Mouse (Mus musculus) ovary, postnatal 10 days (tissue): ENCODE measurements at regions not wholly inside any gene's neighbourhood (a gene's known extent, or its start where the extent isn't known, plus 50 kb on each side); places are given as distances from the start of the nearest gene placed in this dataset.

Experiments
- DNase-seq: peaks from one replicate; pipeline ENCODE4 v3.0.0; 2022; ENCODE audit warnings: low spot score

DNA sequence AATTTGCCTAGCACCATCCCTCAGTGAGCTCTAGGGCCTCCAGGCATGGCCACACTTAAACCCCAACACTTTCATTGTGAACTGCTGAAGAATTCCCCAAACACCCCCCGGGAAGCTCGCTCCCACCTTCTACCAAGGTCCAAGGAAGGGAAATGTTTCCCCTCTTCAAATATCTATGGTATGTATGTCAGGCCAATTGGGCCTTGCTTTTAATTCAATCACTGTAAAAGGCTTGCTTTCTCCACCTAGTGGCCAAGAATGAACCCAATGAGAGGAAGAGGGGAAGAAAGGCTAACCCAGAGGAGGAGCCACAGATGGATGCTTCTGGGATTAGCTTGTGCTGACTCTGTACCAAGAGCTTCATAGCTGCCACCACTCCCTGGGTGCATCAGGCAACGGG lies 336.3 kb upstream of the Tgfbr2 start:
- no peak for DNase-seq

- DNase-seq = no peak
Observed at GRCm38 (mm10) chr9:116507756-116508155, 332.6 kb upstream of the Tgfbr2 start.

DNA sequence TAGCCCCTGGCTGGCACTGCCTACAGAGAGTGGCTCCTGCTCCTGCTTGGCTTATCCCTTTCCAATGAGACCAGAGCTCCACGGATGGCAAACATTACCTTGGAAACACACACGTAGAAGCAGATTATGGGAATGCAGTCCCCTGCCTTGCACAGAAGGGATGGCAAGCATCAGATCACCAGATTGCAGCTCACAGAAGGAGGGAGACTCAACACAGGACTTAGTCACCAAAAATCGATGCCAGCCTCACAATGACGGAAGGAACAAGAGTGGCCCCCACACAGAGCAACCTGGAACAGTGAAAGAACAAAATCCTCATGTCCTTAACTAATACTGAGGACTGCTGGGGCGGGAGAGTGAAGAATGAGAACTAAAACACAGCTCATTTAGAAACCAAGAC lies 327.7 kb upstream of the Tgfbr2 start:
- DNase-seq = no peak

DNA sequence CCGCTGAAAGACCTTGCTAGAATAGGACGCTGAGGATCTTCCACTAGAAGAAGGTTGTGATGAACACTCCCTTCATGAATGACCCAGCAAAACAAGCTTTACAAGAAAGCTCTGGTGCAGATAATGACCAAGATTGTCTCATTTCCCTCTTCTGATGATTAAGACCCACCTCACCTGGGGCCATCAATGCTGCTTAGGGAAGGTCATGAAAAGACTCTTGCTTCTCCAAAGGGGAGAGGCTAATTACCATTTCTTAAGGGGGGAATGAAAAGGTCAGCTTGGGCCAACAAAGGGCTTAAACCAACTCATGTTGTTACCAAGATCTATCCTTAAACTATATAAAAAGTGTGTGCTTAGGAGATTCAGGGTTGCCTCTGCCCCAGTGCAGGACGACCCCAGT lies 325.8 kb upstream of the Tgfbr2 start:
- no peak for DNase-seq

DNA sequence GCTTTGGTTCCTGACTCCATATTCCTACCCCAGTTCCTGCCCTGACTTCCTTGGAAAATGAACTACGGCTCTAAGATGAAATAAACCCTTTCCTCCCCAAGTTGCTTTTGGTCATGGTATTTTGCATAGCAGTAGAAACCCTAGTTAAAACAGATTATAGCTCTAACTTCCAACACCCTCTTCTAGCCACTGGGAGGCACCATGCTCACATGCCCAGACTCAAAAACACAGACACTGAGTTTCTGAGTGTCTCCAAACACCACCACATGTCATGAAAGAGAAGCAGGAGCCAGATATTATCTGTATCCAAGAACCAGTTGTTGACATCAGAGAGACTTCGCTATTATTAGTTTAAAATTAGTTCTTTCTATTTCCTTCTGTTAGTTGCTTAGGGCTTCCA lies 316.1 kb upstream of the Tgfbr2 start:
- DNase-seq = no peak

- no peak for DNase-seq
Observed at GRCm38 (mm10) chr9:116489787-116490186, 314.6 kb upstream of the Tgfbr2 start.

- no peak for DNase-seq
Observed at GRCm38 (mm10) chr9:116489273-116489672, 314.1 kb upstream of the Tgfbr2 start.

DNA sequence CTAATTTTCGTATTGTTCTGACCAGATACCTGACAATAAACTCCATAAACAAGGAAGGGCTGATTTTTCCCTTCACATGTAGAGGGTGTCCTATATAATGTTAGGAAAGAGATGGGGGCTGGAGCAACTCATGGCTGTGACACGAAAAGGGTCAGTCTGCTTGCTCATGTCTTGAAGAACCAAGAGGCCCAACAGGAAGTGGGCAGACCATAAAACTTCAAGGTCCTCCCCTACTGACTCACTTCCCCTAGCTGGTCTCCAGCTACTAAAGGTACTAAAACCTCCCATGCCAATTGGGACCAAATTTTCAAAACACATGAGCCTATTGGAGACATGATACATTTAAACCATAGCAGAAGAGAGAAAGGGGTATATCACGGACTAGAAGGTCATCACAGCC lies 302.1 kb upstream of the Tgfbr2 start:
- no peak for DNase-seq

DNA sequence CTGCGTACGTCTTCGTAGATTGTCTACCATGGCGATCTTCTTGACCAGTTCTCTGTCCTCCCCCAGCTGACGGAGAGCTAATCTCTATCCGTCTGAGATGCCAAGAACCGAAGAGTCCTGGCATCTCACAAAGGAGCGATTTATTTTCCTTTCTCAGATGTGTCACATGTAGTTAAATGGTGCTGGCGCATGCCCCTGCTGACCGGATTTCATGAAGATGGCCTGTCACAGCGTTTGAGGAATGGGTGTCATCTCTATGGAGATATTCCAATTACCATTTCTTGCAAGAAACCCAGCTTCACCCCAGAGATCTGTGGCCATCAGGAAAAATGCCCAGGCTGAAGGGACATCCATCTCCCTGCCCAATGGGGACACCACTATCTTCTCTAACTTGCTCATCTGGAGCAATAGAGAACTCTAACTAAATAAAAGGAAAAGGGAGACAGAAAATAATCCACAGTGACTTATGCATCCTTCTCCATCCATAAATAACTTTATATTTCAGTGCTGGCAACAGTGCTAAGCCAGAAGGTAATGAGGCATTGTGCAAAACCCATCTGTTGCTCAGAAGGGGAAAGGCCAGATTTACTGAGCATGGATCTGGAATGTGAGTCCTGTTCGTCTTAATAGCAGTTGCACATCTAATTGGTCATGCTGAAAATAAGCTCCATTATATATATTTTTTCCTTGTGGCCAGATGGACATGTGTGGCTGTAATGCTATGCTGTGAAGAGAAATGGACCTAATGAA lies 300.2 kb upstream of the Tgfbr2 start:
- DNase-seq = no peak

- no peak for DNase-seq
Observed at GRCm38 (mm10) chr9:116472855-116473254, 297.7 kb upstream of the Tgfbr2 start.

- DNase-seq = no peak
Observed at GRCm38 (mm10) chr9:116468569-116469250, 293.6 kb upstream of the Tgfbr2 start.

DNA sequence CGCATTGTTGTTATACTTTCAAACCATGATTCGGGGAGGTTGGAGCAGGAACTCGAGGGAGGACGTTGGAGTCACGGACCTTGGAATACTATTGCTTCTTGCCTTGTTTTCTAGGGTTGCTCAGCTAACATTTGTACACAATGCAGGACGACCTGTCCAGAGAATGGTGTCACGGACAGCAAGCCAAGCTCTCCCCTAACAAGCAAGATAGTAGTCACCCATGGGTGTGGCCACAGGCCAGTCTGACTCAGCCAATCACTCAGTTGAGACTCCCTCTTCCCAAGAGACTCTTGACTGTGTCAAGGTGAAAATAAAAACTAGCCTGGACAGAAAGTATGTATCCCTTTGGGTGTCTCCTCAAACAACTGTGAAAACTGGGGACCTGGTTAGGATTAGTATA lies 291.2 kb upstream of the Tgfbr2 start:
- no peak for DNase-seq

DNA sequence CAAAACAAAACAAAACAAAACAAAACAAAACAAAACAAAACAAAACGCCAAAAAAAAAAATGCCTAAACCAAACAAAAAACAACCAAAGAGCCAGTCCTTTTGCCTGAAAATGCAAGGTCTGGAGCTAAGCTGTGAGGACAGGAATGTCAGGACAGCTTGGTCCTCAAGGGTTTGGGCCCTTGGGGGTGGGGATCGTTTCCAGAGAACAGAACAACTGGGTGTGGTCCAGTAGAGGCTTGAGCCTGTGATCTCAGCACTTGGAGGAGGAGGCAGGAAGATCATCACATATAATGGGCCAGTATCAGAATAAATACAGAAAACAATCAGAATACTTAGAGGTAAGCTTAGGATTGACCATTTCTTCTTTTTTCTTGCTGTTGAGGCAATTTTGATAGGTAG lies 289.5 kb upstream of the Tgfbr2 start:
- no peak for DNase-seq

- no peak for DNase-seq
Observed at GRCm38 (mm10) chr9:116462232-116462631, 287.1 kb upstream of the Tgfbr2 start.

DNA sequence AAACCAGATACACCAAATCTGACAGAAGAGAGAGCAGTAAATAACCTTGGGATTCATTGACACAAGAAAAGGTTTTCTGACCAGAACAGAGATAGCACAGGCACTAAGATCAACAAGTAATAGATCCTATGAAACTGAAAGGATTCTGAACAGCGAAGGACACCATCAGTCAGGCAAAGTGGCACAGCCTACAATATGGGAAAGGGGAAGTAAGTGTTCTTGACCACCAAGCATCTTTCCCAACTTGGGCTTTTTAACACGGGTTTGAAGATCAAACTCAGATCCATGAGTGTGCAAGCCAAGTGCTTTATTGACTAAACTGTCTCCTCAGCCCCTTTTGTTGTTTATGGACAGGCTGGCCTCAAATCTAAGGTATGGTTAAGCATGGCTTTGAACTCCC lies 284.9 kb upstream of the Tgfbr2 start:
- no peak for DNase-seq

DNA sequence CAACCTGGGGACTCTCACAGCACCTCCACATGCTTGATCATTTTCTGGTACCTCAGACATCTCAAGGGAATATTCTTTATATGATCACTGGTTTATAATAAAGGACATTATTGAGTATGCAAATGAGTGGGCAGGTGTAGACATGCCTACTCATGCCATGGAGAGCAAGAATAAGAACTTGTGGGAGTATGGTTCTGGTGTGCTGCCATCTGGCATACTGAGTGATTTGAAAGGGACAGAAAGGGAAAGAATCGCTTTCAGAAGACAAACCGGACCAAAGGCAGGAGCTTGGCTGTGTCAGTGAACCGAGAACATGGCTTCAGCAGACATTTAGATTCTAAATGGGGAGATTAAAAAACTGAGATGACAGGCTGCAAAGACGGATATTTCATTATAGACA lies 276.9 kb upstream of the Tgfbr2 start:
- no peak for DNase-seq

GRCm38 (mm10) chr9:116450829-116451228 lies 275.7 kb upstream of the Tgfbr2 start:
- DNase-seq = no peak

DNA sequence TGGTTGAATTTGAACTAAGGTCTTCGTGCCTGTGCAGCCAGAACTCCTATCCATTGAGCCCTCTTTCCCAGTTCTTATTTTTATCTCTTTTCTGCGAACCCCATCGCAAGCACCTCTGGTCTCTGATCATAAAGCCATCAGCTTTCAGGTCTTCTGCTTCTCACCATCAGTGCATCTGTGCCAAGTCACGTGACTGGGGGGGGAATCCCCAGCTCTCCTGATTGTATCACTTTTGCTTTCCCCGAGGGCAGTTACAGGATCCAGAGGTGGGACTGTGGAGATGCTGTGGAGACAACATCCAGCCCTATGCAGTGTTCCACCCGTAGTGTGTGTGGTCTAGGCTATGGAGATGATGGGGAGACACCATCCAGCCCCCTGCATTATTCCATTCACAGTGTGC lies 272.6 kb upstream of the Tgfbr2 start:
- DNase-seq = no peak

GRCm38 (mm10) chr9:116438580-116438979 lies 263.4 kb upstream of the Tgfbr2 start:
- no peak for DNase-seq

DNA sequence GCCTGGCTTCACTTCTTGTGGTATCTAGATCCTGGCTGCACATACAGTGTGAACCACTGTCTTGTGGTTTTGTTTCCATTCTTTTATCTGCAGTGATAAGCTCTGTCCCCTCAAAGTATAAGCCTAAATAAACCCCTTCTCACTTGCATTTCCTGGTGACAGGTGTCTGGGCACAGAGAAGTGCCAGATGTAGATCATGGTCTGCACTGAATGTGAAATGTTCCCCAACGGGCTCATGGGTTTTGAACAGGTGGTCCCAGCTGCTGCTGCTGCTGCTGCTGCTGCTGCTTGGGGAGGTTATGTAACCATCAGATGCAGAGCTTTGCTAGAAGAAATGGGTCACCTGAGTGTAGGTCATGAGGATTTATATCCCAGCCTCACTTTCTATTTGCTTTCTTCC lies 259.3 kb upstream of the Tgfbr2 start:
- DNase-seq = no peak

DNA sequence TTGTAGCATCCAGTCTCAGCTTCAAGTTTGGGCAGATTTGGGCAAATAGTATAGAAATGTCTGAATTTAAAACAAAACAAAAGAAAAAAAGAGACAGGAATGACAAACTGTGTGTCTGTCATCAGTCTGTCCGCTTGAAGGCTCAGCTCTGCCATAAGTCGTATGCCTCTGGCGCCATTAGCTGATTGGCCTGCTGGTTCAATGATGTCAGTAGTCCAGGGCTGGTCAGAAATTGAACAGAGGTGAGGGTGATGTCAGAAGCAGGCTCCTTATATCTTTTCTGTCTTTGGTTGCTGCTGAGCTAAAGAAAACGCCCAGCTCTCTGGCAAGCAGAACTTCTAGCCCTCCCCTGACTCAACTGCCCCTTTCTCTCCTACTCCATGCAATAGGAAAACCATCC lies 253.9 kb upstream of the Tgfbr2 start:
- DNase-seq = no peak

- DNase-seq = no peak
Observed at GRCm38 (mm10) chr9:116428475-116428874, 253.3 kb upstream of the Tgfbr2 start.

DNA sequence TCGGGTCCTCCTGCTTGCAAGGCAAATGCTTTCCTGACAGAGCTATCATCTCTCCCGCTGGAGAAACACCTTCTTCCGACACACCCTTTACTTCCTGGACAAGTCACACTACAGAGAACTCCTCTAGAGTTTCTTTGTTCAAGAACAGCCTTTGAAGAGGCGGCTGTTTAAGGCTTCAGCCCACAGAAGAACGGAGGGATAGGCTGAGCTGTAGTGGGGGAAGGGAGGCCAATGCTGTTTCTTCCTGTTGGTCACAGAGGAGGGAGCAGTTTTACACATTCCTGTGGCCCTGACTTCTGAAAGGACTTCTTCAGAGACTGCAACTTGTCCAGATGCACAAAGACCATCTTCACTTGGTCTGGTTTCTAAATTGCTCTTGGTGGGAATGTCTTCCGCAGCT lies 252.1 kb upstream of the Tgfbr2 start:
- no peak for DNase-seq
